Mouse (Mus musculus) right cerebral cortex, adult 18-20 months (tissue): ENCODE results near the gene Zdhhc20.
A peak's percentile ranks its signal among the peaks of the same experiment; 100 is the strongest.
"Not testable (repeated sequence)": the region's sequence is repeated elsewhere in the genome, so short reads cannot be mapped to it uniquely, and the experiment has no call there.

Source experiments
- DNase-seq: peaks from one replicate; pipeline ENCODE4 v3.0.0; 2022; ENCODE audit warnings: mixed read lengths

Zdhhc20 gene

DNA sequence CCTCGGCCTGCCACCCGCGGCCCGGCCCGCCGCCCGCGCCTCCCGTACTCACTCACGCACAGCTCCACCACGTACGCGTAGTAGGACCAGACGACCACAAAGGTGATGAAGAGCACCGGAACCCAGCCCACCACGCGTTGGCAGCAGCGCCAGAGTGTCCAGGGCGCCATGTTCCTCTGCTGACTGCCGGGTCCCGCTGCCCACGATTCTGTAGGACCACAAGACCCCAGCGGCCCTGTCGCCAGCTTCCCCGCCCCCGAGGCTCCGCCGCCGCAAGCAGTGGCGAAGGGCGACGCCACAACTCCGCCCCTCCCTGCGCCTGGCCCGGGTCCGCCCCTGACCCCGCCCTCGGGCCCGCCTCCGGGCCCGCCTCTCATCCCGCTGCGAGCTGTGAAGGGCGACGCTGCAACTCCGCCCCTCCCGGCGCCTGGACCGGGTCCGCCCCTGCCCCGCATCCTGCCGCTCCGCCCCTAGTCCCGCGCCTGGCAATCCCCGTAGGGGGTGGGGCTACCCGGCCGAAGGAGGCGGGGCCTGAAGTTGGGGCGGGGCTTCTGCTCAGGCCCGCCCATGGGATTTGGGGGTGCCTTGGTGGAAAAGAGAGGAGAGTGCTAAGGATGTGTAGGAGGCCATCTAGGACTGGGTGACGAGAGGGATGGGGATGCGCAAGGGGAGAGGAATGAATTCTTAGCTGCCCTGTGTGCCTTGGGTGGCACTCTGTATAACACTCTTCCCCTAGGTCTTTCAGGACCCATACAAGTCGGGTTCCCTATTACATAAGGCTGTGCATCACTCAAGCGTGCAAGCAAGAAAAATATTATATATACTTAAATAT, at the start of gene Zdhhc20:
Zdhhc20 (minus strand) TSS at position 266 of the 832 bp plus-strand sequence.
- peak; percentile 96 for DNase-seq

DNA sequence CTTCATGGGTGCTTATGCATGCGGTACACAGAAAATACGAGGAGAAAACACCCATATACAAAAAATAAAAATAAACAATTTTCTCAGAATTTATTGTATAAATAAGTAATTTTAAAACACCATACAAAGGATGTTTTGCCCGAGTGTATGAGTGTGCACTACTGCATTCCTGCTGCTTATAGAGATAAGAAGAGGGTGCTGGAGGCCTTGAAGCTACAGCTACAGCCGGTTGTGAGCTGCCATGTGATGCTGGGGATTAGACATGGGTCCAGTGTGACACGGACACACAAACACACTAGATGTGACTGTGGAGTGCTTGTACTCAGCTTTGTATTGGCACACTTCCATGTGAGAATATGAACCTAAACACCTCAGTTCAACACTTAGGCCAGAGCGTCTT, 47.2 kb upstream of the Zdhhc20 start:
- no peak for DNase-seq

DNA sequence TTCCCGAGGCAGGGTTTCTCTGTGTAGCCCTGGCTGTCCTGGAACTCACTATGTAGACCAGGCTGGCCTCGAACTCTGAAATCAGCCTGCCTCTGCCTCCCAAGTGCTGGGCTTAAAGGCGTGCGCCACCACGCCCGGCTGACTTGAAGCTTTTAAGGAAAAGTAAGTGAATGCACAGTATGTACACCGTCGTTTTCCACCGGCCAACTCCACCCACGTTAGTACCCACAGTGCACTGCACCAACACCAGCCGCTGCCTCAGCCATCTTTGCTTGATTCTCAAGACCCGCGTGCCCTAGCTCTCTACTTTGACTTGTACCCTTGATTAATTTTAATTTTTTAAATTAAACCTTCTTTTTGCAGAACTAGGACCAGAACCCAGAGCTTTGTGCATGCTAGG, 44.6 kb upstream of the Zdhhc20 start:
- DNase-seq, result no peak

DNA sequence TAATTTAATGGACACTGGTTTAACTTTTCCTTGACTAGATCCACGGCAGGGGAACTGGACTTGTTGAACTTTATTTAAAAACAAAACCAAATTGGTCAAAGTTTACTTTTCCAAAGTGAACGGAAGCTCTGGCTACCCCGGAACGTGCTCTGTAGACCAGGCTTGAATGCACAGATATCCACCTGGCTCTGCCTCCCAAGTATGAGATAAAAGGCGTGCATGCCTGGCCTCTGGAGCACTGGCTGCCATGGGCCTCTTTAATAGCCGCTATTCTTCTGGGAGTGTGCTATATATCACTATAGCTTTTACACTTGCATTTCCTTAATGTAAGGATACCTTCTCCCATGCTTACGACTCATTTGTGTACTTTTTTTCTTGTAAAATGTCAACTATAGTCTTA, 43.5 kb upstream of the Zdhhc20 start:
- DNase-seq, result no peak

DNA sequence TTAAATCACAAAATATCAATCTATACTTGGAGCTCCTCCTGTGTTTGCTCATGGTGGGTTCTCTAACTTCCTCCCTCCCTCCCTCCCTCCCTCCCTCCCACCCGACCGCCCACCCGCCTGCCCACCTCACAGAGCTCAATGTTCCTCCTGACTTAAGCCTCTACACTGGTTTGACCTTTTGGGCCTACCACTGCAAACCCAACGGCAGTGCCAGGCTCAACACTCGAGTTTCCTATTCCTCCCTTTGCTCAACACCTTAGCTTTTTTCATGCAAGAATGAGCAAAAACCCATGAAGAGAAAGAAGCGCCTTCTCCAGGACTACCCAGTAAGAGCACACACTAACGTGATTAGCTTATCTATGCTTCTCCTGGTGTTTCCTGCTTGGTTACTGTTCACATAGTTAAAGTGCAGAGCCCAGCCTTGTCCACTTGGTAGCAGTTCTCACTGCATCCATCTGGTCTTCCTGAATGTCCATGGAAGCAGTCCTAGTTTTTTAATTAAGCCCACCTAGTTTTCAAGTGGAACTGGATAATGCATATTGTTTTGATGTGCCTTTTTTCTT, 42.9 kb upstream of the Zdhhc20 start:
- DNase-seq, result no peak

DNA sequence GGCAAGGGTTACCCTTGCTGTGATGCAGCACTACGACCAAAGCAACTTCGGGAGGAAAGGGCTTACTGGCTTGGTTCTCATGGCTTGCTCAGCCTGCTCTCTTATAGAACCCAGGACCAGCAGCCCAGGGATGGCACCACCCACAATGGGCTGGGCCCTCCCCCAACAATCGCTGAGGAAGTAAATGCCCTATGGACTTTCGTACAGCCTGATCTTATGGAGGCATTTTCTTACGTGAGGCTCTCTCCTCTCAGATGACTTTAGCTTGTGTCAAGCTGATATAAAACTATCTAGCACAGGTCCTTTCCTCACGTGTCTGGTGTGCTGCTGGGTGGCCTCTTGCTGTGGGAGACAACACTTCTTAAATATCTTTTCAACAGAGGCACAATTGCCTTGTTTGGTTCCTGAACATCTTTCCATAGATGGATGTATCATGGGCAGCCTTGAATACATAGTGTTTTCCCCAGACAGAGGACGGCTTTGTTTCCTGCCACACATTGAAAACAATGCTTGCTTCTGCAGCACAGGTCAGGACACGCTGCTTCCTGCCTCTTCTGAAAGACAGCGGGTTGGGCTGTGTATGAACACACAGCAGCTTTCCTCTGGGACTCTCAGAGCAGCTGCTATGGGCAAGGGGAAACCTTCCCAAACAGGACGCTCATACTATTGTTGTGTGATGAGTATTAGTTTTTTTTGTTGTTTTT, 31.5 kb upstream of the Zdhhc20 start:
- DNase-seq, result peak; percentile 48

DNA sequence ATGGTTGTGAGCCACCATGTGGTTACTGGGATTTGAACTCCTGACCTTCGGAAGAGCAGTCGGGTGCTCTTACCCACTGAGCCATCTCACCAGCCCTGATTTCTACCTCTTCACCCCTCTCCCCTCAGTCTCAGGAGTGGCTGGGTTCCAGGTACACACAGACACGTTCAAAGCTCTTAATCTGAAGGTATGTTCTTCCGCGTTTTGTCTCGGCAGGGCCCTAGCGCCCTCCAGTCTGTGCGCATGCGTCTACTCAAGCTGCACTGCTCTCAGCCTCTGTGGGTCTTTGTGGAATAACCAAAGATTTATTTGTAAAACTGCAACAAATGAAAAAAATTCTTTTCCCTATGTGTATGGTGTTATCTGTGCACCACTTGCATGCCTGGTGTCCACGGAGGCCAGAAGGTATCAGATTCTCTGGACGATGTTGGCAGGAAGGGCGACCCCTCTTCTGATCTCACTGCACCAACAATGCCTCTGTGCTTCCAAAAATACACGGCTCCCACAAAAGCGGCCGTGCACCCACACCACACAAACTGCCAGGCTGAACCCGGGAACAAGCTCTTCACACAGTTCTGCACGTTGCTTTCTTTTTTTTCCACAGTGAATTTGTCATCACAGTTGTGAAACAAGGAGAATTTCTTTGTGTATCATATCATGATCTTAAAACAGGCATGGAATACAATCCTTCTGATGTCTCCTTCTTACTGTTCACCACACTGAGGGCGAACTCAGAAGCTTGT, 30.7 kb upstream of the Zdhhc20 start:
- DNase-seq, result peak; percentile 41

DNA sequence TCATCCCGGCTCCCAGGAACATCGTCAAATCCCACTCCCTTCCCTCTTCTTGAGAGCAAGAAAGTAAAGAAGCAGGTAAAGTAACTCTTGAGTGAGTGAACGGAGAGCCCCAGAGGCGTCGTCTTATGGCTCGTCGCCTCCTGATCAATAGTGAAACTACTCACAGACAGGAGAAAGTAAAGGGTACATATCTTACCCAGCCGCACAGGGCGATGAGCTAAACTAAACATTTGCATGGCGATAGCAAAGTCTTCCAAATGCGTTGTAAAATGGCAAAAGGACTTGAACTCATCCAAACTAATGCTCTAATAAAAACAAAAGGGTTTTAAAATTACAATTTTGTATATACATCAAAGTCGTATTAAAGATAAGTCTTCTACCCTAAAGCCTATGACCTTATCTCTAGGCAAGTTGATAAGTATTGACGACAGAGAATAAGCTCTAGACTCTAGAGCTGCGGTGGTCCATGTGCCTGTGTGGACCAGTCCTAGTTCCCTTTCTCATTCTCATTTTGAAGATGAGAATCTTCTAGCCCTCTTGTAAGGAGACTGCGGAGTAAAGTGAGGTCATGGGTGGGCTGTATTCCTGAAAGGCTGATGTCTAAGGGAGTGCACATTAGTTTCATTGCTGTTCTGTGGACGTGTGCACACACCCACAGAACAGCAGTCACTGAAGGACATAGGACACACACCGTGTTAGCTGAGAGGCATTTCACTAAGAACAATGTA, 29.2 kb upstream of the Zdhhc20 start:
- no peak for DNase-seq

DNA sequence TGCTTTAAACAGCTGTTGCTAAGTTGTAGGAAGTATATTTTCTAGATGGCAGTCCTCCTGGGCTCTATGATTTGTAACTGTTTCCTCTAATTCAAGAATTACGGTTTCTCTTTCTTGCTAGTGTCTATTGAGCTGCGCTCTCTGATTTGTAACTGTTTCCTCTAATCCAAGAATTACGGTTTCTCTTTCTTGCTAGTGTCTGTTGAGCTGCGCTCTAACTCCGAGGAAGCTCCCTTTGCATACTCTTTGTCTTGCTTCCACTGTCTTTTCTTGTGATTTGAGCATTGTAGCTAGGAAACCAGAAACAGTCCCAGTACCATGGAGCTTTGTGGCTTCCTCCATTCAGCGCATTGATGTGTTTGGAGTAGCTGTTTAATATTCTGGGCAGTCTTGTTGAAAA, 25.3 kb upstream of the Zdhhc20 start:
- DNase-seq, result no peak

DNA sequence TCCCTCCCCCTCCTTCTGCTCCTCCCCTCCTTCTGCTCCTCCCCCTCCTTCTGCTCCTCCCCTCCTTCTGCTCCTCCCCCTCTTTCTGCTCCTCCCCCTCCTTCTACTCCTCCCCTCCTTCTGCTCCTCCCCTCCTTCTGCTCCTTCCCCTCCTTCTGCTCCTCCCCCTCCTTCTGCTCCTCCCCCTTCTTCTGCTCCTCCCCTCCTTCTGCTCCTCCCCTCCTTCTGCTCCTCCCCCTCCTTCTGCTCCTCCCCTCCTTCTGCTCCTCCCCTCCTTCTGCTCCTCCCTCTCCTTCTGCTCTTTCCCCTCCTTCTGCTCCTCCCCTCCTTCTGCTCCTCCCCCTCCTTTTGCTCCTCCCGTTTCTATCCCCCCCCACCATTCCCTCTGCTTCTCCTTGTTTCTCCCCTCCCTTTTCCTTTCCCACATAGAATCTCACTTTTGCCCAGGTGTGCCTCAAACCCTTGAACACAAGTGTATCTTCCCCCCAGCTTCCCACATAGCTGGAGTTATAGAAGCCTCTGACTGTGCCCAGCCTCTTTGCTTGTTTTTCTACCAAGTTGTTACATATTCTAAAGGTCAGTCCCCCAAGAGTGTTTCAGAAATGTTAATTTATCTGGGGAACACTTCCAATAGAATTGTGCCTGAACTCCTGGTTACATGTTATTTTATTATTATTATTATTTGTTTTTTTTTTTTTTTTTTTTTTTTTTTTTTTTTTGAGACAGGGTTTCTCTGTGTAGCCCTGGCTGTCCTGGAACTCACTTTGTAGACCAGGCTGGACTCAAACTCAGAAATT, 22.3 kb upstream of the Zdhhc20 start:
- not testable (repeated sequence) for DNase-seq

DNA sequence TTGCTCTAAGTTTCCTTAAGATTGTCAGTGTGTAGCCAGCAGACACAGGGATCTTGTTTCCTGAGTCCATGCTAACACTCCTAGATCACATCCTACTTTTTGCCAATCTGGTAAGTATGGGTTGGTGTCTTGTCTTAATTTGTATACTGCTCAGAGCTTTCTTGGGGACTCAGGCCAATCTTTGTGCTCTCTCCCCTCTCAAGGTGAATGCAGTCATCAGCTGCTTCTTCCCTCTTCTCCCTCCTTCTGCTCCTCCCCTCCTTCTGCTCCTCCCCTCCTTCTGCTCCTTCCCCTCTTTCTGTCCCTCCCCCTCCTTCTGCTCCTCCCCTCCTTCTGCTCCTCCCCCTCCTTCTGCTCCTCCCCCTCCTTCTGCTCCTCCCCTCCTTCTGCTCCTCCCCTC, 21.7 kb upstream of the Zdhhc20 start:
- DNase-seq, result not testable (repeated sequence)

DNA sequence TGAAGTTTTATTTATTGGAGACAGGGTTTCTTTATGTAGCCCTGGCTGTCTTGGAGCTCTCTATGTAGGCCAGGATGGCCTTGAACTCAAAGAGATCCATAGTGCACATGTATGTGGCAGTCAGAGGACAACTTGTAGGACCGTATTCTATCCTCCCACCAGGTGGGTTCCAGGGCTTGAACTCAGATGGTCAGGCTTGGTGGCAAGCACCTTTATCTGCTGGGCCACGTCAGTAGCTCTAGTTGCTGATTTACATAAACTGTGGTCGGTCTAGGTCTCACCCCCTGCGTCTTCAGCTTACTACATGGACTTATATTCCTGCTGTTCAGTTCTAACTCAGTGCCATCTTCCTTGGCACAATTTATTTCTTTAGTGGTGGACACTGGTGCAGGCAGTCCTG, 21.2 kb upstream of the Zdhhc20 start:
- DNase-seq, result no peak

DNA sequence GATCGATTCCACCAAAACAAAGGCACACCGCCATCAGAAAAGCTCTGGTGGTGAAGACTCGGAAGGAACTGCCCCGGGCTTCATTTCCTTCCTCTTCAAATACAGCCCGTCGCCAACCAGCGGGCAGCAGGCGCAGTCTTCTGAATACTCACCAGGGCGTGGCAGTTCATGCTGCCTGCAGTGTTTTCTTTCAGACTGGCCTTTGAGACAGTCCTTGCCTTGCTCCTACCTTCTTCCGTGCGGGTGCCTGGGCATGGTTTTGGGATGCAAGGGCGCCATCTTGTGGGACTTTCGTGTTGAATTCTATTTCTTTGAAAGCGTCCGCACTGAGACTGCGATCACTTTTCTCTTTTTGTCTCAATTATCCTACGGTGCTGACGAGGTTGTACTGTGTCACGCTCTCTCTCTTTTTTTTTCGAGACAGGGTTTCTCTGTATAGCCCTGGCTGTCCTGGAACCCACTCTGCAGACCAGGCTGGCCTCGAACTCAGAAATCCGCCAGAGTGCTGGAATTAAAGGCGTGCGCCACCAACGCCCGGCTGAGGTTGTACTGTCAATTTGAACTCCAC, 20.5 kb upstream of the Zdhhc20 start:
- DNase-seq, result peak; percentile 90

DNA sequence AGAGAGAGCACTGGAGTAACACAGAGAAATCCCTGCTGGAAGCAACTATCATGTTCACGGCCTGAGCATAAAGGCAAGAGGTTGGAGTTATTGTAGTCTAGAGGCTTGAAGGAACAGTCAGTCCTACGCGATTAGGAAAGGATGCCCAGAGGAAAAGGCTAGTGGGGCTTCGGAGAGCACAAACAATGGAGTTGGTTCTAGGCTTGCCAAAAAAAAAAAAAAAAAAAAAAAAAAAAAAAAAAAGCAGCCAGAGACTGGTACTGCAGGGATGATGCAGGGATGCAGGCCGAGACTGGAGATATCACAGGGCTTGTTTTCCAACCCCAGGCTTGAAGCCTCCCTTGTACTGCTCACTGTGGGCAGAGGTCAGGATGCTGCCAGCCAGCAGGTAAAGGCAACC, 19.2 kb upstream of the Zdhhc20 start:
- peak; percentile 16 for DNase-seq

DNA sequence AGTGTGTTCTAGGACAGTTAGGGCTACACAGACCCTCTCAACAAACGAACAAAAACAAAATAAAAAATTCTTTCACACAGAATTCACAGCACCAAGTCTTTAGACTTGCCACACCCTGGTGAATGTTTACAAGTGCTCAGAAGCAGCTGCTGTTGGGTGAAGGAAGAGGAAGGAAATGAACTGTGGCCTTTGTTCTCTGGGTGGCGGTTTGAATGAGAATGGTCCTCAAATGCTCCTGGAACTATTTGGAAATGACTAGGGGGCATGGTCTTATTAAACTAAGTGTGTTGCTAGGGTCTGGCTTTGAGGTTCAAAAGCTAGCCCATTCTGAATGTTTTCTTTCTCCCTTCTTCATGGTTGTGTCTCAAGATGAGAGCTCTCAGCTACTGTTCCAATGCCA, 18.4 kb upstream of the Zdhhc20 start:
- DNase-seq, result no peak

DNA sequence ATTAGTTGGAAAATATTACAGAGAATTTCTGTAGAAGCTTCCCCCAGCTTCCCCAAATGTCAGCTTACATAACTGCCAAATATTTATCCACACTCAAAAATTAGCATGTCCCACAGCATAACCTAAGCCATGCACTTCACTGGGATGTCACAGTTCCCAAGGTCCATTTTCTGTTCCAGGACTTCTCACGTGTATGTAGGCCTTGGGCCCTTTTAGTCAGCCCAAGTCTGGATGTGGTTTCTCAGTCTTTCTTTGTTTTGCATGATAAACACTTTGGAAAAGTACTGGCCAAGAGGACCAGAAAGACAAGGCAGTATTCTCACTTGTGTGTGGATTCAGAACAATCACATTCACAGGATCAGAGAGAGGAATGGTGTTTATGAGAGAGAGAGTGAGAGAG, 11.9 kb upstream of the Zdhhc20 start:
- no peak for DNase-seq

DNA sequence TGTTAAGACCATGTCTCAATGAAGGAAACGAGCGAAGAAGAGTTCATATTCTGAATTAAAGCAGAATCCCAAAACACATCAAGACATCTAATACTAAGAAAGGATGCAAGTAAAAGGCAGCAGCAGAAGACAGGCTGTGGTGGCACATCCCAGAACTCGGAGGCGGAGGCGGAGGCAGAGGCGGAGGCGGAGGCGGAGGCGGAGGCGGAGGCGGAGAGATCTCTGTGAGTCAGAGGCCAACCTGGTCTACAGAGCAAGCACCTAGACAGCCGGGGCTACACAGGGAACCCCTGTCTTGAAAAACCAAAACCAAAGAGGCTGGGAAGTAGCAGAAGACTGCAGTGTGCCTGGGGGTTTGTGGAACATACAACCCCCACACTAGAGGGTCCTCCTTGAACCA, 6.8 kb upstream of the Zdhhc20 start:
- DNase-seq, result no peak

DNA sequence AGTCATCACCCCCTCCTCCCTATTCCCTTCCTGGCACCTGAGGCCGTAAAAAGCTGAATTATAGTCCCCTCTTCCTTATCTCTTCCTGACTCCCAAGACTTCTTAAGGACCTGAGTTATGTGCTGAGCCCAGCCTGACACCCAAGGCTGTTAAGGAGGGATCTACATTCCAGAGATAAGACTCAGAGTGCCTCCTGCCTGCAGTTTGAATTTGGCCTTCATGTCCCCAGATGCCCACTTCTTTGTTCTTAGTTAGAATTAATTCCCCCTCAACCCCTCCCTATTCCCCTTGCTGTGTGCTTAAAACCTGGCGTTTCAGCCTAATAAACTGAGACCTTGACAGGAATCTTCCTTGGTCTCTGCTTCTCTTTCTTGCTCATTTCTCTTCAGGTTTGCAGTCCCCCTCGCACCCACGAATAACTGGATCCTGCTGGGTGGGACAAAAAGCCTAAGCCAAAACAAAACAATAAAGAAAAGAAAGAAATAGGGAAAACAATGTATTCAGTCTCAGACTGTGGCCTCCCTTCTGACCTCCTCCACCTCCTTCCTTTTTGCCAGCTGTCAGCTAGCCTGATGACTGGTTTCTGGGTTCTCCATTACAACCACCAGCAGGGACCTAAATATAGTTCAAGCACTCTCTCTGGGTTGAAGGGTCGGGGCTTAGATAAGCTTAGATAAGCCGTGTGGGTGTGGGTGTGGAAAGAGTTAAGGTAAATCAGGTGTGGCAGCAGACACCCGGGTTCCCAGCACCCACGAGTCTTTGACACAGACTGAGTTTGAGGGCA, 6.2 kb upstream of the Zdhhc20 start:
- DNase-seq, result not testable (repeated sequence)

DNA sequence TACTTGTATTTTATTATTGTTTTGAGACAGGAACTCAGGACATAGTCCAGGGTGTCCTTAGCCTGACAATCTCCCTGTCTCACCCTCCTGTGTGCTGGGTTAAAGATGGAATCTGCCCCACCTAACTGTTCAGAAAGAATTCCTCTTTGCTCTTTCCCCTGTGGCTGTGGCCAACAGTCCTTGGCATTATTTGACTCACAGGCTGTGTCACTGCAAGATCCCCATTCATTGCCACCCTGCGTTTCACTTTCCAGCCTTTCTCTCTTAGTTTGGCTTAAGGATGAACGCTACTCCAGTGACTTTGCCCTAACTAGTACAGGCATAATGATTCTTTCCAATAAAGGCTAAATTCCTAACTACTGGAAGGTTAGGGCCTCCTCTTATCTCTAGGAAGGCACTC, 4.3 kb upstream of the Zdhhc20 start:
- DNase-seq, result no peak

DNA sequence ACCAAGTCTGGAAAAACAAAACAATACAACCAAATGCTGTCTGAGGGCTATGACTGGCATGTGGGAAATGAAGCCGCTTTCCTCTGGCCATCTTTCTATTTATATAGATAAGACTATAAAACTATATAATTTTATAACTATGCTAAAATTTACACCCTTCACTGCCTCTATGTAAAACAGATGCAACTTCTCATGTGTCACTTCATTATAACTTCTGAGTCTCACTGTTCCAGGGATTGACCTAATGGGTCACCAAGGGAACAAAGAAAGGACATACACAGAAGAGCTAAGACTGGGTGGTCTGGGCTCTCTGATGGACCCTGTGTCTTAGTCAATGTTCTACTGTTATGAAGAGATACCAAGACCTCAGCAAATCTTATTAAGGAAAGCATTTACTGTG, 2.9 kb upstream of the Zdhhc20 start:
- DNase-seq, result no peak
